Mouse (Mus musculus) urinary bladder, postnatal 4 days (tissue): Measurements from ENCODE around the gene Mrfap1.

Experiments
- DNase-seq, 2 experiments: peaks; one replicate each; pipeline ENCODE4 v3.0.0; 2021 to 2022; ENCODE audit warnings: low spot score in 2 of 2

The Mrfap1 gene

DNA sequence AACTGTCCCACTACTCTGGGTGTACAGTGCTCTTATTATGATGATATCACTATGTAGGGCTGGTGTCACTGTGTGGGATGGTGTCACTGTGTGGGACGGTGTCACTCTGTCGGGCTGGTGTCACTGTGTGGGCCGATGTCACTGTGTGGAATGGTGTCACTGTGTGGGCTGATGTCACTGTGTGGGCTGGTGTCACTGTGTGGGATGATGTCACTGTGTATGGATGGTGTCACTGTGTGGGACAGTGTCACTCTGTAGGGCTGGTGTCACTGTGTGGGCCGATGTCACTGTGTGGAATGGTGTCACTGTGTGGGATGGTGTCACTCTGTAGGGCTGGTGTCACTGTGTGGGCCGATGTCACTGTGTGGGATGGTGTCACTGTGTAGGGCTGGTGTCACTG is 10.5 kb downstream of the Mrfap1 start:
- no peak for DNase-seq

DNA sequence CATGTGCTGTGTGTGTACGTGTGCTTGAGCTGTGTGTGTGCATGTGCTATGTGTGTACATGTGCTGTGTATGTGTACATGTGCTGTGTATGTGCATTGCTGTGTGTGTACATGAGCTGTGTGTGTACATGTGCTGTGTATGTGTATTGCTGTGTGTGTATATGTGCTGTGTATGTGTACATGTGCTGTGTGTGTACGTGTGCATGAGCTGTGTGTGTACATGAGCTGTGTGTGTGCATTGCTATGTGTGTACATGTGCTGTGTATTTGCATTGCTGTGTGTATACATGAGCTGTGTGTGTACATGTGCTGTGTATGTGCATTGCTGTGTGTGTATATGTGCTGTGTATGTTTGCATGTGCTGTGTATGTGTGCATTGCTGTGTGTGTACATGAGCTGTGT is 17.1 kb downstream of the Mrfap1 start:
- DNase-seq = no peak

DNA sequence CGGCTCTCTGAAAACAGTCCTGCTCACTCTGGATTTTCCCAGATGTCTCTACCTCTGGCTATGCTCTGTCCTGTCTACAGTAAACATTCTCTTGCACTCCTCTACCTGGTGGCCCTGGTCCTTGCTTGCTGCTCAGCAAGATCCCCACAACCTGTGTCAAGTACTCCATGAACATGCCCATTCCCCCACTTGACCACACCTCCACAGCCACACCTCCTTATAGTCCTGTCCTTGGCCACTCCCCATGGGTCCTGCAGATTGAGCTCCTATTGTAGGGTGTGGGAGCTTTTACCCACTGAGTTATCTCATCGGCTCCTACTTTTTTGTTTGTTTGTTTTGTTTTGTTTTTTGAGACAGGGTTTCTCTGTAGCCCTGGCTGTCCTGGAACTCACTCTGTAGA is 17.7 kb downstream of the Mrfap1 start:
- no peak for DNase-seq

DNA sequence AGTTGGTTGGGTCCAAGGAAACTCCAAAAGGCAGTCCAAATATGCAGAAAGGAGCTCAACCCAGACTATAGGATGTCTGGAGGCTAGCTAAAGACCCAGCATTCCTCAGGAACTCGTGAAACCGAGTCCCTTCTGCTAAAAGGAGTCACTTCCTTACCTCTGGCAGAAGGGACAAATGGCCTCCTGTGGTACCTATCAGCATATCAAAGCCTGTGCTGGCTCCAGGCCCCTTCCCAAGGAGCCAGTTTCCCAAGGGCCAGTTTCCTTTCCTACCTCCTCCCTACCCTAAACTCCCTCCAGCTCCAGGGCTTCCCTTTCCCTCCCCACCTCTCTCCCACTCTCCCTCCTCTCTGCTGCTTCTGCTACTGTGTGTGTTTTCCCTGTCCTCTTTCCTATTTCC is 19.4 kb downstream of the Mrfap1 start:
- no peak for DNase-seq

DNA sequence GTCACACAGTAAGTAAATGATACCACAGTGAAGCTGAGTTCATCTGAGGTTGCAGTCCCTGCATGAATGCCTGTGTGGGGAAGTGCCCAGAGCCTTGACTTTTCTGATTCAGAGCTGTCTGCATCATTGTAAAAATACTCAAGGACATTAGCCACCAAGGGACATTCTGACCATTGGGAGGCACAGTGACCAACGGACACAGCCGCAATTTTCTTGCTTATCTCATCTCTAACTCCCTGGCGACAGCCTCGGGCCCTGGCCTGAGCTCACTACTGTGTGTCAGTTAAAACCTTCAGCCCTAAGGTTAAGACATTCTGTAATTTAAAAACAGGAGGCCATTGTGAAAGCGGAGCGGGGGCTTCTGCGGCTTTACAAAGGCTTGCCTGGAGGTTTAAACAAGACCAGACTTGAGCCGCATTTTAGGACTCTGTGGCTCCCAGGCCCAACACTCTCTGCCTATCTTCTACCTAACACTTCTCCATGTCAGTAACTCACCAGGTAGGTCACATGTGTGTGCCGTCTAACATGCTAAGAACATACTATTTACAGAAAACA is 20.5 kb downstream of the Mrfap1 start:
- DNase-seq = no peak

GRCm38 (mm10) chr5:36775317-36775716 is 21.3 kb downstream of the Mrfap1 start:
- no peak for DNase-seq

- no peak for DNase-seq
Measured at GRCm38 (mm10) chr5:36772586-36772985, 24.0 kb downstream of the Mrfap1 start.

DNA sequence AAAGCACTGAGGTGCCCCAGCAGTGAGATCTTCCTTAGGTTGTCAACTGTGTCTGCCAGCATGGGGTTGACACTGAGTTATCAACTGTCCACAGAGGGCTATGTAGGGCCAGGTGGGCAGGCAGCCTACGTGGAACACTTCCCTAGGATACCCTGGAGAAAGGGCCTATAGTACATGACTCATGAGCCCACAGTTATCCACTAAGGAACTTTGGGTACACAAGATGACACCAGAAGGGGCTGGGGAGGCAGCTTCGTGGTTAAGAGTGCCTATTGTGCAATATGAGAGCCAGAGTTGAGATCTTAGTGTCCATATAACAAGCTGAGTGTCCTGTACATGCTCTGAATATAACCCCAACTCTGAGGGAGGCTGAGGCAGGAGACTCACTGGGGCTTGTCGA is 27.0 kb downstream of the Mrfap1 start:
- no peak for DNase-seq

DNA sequence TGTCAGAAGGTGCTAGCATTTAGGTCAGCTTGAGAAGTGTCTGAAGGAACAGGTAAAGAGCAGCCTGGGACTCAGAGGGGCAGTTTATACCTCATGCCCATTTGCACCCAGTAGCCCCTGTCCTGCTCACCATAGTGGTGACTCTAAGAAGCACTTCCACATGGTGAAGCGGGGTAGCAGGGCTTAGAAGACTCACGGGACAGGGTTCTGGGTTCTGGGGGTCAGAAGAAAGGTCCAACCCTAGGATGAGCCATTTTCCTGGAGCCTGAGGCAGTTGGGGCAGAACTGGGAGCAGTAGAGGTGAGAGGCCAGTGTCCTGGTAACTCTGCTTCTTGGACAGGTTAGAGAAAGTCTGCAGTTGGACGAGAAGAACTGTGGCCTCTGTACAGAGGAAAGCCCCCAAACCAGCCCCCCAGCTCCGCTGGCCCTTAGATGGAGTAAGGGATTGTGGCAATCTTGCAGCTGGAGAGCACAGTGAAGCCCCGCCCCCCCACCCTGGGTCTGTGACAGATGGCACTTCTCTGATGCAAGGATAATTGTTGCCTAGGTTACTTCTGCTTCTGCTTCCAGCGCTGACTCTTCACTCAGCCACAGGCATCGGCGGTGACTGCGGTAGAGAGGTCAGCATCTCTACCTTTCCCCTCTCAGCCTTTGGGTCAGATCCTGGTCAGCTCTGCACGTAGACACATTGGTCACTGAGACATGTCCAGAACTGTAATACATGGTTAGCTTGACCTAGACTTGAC is 29.4 kb downstream of the Mrfap1 start:
- no peak for DNase-seq

DNA sequence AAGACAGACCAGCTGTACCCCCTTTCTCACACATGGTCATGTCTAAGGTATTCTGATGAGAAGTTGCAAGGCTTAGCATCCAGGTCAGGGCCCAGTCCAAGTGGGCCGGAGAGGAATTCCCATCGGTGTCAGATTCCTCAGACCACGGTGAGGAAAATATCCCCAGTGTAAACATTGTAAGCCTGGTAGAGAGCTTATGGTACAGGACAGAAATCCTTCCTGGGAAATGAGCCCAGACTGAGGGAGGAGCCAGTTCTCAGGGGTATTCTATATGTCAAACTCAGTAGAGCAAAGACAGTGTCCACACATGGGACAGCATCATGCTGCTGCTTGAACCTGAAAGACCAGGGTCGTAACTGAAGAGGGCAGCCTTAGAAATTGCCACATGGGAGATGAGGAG is 36.7 kb downstream of the Mrfap1 start:
- DNase-seq = no peak

- no peak for DNase-seq
Measured at GRCm38 (mm10) chr5:36757033-36757432, 39.5 kb downstream of the Mrfap1 start.

- DNase-seq = no peak
Measured at GRCm38 (mm10) chr5:36750119-36751078, 46.2 kb downstream of the Mrfap1 start.

DNA sequence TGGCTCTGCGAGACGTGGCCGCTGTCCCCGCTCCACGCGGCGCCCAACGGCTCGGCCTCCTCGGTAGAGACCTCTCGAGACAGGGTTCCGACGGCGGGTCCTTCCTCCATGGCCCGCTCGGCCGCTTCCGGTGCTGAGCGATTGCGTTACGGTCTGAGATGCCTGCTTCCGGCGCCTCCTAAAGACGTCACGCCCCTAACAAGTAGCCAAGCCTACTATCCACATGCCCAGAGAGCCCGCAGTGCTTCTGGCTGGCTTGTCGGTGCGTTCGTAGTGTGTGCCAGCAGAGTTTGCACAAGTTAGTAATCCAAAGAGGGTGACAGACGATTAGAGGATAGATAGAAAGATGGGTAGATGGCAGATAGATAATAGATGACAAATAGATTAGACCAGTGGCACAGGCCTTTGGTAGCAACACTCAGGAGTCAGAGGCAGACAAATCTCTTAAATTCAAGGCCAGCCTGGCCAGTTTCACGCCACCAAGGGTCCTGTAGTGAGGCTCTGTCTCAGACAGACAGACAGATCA is 48.0 kb downstream of the Mrfap1 start, which contains the start of gene Bloc1s4:
TSS of gene Bloc1s4 (minus strand) at position 115 of the 526 bp plus-strand sequence.
- DNase-seq = peak; percentile 80 to 90

GRCm38 (mm10) chr5:36747794-36748535 is 48.6 kb downstream of the Mrfap1 start:
- DNase-seq = no peak

GRCm38 (mm10) chr5:36747071-36747470 is 49.5 kb downstream of the Mrfap1 start:
- DNase-seq = no peak
